Mouse (Mus musculus): Measurements from ENCODE around the gene Cfap45. TPM values are rescaled to one million over a fixed set of nuclear protein-coding genes. Genes with fewer than 3 reads are reported as not detected.

Gene Cfap45
- 3.1 TPM for polyA plus RNA-seq (2014; fragmentation: Illumina TruSeq; extraction: RNeasy Lipid Tissue Mini Kit (QIAGEN cat#74804); ENCODE audit: low read depth, low replicate concordance)

DNA sequence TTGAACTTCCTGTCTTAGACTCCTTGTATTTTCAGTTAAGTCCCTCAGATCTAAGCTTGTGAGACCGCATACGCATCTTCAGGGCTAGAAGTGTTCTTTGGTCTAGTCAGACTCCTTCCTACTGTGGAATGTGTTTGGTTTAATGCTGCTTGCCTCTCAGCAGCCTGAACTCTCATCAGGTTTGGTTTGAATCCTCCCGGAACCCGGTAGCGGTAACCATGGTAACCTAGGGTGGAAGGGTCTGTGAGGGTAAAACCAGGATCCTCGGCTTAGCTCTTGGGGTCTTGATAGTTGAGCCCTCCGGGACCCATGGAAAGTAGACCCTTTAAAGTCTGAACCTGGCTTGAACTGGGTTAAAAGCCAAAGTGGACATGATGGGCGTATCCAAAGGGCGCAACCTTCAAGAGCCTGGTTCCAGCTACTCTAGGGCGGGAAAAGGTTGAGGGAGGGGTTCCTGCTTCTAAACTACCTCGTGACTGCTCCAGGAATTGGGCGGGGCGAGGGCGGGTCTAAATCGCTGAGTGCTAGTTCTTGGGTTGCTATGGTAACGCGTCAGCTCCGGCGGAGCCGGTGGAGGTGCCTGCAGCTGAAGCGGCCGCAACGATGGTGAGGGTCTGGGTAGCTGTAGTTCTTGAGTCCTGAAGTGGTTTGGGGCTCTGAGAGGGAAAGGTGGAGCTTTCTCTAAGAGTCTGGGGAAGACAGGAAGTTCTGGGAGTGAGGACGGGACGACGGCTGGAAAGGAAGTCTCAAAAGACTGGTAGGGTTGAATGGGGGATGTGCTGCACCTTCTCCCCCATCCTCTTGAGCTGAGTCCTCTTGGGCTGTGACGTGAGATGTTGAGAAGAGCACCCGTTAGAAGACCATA lies at the start of gene Cfap45:
Gene Cfap45, plus strand, starts transcription at position 226 of the 865 bp plus-strand sequence.

DNA sequence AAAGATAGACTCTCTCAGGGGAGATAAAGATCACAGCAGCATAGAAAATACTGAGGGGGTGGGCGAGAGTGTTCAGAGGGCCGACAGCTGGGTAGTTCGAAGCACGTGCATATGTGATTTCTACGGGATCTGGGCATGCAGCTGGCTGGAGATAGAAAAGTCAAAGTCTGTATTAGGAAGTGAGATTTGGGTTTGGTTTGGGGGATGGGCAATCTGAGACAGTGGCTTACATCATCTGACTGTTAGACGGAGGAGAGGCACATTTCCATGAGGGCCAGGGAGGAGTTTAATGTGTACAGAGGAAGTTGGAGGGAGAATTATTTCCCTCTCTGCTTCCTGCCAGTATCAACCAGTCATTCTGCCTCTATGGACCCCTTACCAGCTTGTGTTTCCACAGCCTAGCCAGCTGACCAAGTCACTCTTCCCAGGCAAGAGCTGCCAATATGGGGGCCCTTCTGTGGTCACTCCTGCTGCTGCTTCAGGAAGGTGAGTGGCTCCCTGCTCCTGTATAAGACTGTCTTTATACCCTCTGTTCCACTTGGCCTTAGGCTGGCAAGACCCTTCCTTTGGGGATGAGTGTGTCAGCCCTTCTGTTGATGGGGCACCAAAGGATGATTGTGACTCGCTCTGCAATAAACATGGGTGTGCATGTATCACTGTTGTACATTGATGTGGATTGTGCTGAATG lies 45.4 kb upstream of the Cfap45 start, which contains the start of gene Slamf9:
Gene Slamf9, plus strand, starts transcription at position 305 of the 688 bp plus-strand sequence.

DNA sequence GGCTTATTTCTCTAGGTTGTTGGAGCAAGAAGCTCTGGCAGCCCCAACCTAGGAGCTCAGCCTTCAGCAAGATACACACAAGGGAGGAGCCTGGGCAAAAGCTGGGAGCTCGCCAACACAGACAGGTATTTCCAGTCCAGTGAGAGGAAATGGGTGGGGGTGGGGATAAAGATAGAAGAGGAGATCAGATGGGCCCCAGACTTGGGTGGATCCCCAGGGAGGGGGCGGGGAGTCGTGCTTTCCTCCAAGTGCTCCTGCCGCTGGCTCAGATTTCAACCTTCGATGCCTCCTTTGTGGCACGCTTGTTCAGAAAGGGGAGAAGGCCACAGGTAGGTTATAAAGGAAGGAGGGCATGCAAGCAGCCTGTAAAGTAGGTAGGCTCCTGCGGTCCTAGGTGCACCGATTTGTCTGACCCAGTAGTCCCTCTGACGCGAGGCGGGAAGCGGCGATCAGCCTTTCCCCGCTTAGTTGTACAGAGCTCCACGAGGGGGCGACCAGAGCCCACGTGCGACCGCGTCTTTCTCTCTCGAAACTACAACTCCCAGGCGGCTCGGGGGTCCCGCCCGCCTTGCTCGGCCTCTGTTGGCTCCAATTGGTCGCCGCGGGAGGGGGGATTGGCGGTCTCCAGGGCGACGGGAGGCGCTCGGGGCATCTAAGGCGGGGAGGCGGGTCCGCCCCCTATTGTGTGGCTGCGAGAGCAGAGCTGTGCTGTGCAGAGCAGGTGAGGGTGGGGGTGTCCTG lies 38.9 kb upstream of the Cfap45 start, which contains the start of gene Igsf9:
Gene Igsf9, plus strand, starts transcription at position 249 of the 741 bp plus-strand sequence.

DNA sequence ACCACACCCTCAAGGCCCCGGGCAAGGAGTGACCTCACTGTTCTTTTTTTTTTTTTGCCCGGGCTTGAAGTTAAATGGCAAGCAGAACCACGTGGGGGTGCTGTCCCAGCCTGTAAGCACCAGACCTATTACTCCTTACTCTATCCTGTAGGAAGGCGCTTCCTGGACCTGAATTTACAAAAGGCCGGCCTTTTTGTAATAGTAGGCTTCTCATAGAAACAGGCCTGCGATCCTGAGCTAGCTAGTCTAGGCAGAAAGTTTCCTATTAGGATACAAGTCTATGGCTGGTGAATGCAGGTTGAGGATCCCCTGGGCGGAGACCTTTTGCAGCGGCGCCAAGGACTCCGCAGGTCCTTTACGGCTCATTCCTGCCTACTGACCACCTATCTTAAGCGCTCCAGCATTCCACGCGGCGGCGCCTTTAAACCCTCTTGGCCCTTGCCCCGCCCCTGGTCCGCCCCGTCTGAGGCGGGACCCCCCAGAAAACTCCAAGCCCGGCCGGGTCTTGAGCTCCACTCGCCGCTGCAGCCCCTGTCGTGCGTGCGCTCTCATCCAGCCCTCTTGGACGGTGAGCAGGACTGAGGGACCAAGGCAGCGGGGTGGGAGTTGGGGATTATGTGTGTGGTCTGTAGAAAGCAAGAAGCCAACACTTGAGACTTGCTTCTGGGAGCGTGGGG lies 20.7 kb upstream of the Cfap45 start, which contains the start of gene Tagln2:
Gene Tagln2, plus strand, starts transcription at position 283 of the 677 bp plus-strand sequence.

DNA sequence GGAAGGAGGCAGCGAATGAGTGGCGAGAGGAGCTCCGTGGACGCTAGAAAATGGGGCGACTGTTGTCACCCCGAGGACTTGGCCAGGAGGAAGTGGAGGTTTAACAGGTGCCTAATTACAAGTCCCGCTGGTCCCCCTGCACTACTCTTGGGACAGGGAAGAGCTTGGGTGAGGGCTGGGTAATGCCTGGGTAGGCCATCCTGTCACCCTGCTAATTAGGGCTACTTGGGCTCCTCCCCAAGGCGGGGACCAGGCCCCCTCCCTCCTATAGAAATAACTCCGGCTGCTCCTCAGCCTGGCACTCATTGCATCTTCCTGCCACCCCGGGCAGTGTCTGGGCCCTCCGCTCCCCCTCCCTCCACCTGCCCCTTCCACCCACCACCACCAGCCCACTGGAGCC lies 35.0 kb downstream of the Cfap45 start, which contains the start of gene Vsig8:
Gene Vsig8, plus strand, starts transcription at position 301 of the 400 bp plus-strand sequence.

DNA sequence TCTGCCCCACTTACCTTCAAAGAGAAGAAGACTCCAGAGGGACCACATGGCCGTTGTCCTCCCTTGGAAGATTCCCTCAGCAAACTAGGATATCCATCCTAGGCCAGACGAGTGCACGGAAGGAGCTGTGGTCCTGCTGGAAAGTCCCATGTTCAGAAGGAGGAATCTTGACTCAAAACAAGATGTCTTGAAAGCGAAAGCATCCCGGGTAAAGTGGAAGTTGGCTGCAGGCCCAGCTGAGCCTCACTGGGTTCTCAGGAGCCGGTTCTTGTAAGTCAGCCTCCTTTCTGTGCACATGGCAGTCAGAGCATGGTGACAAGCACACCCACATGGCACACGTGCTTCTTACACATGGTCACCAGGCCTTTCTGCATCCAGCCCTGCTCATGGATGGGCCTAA lies 69.8 kb downstream of the Cfap45 start, which contains the start of gene Slamf8:
Gene Slamf8, minus strand, starts transcription at position 184 of the 400 bp plus-strand sequence.

Other genes with a start within 250 kb of the Cfap45 start
- 4.4 TPM for gene Atp1a2, start 222.7 kb upstream of the Cfap45 start, polyA plus RNA-seq (2014; fragmentation: Illumina TruSeq; extraction: RNeasy Lipid Tissue Mini Kit (QIAGEN cat#74804); ENCODE audit: low read depth, low replicate concordance)
- gene Kcnj9, start 191.5 kb upstream of the Cfap45 start, polyA plus RNA-seq (2014; fragmentation: Illumina TruSeq; extraction: RNeasy Lipid Tissue Mini Kit (QIAGEN cat#74804); ENCODE audit: low read depth, low replicate concordance): not detected
- gene Kcnj10, start 179.6 kb upstream of the Cfap45 start, polyA plus RNA-seq (2014; fragmentation: Illumina TruSeq; extraction: RNeasy Lipid Tissue Mini Kit (QIAGEN cat#74804); ENCODE audit: low read depth, low replicate concordance): 2.6 TPM
- gene Pigm, start 144.3 kb upstream of the Cfap45 start, polyA plus RNA-seq (2014; fragmentation: Illumina TruSeq; extraction: RNeasy Lipid Tissue Mini Kit (QIAGEN cat#74804); ENCODE audit: low read depth, low replicate concordance): 33.9 TPM
- gene Slamf9, start 45.4 kb upstream of the Cfap45 start, polyA plus RNA-seq (2014; fragmentation: Illumina TruSeq; extraction: RNeasy Lipid Tissue Mini Kit (QIAGEN cat#74804); ENCODE audit: low read depth, low replicate concordance): 1.1 TPM
- gene Igsf9, start 39.0 kb upstream of the Cfap45 start, polyA plus RNA-seq (2014; fragmentation: Illumina TruSeq; extraction: RNeasy Lipid Tissue Mini Kit (QIAGEN cat#74804); ENCODE audit: low read depth, low replicate concordance): 5.1 TPM
- gene Tagln2, start 20.8 kb upstream of the Cfap45 start, polyA plus RNA-seq (2014; fragmentation: Illumina TruSeq; extraction: RNeasy Lipid Tissue Mini Kit (QIAGEN cat#74804); ENCODE audit: low read depth, low replicate concordance): 81.6 TPM
- not detected for gene Vsig8, start 35.1 kb downstream of the Cfap45 start, polyA plus RNA-seq (2014; fragmentation: Illumina TruSeq; extraction: RNeasy Lipid Tissue Mini Kit (QIAGEN cat#74804); ENCODE audit: low read depth, low replicate concordance)
- 0.63 TPM for gene Slamf8, start 69.8 kb downstream of the Cfap45 start, polyA plus RNA-seq (2014; fragmentation: Illumina TruSeq; extraction: RNeasy Lipid Tissue Mini Kit (QIAGEN cat#74804); ENCODE audit: low read depth, low replicate concordance)
- gene Fcrl6, start 81.8 kb downstream of the Cfap45 start, polyA plus RNA-seq (2014; fragmentation: Illumina TruSeq; extraction: RNeasy Lipid Tissue Mini Kit (QIAGEN cat#74804); ENCODE audit: low read depth, low replicate concordance): not detected
- gene Dusp23, start 112.2 kb downstream of the Cfap45 start, polyA plus RNA-seq (2014; fragmentation: Illumina TruSeq; extraction: RNeasy Lipid Tissue Mini Kit (QIAGEN cat#74804); ENCODE audit: low read depth, low replicate concordance): 3.2 TPM
- not detected for gene Crp, start 177.3 kb downstream of the Cfap45 start, polyA plus RNA-seq (2014; fragmentation: Illumina TruSeq; extraction: RNeasy Lipid Tissue Mini Kit (QIAGEN cat#74804); ENCODE audit: low read depth, low replicate concordance)